Mouse (Mus musculus) B cell, adult 2 months (primary cell): ENCODE data around the gene Apoh.

Source experiments
- DNase-seq, 2 experiments: peaks; one replicate each; pipeline ENCODE4 v3.0.0; 2022

The Apoh gene

DNA sequence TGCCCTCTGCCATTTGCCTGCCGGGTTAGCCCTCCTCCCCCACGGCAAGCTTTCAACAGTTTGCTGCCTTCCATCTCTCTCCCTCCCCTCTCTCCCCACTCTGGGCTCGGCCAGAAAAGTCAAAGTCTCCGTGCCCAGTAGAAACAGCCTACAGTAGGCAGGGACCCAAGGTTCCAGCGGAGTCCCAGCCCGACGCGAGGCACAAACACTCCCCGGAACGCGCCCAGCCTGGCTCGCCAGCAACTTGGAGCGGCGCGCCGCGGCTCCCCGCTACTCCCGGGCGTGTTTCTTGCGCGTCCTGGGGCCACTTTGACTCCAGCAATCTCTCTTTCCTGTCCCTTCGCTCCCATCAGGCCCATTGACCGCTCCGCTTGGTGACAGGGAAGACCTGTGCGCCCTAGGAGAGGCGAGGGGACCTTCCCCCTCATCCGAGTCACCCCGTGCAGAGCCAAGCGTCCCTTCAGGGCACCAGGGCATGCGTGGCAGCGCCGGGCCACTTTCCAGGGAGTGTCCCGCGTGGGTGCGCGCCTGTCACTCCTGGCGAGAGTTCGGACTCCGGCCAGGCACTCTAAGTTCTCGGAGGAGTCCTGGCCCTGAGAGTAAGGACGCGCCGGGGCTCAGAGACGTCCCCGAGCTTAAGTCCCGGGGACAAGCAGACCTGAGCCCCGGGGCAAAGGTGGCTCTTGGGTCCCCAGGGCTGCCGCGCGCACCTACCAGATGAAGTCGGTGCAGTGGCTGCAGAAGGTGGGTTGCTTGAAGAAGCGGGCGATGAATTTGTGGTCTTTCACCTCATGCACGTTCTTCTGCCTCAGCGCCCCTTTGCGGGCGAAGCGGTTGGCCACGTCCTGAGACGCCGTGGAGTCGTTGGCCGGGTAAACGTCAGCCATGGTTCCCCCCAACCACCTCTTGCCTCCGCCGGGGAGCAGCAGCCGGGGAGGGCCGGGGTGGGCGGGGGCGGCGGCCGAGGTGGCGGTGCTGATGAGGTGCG, at the start of gene Apoh:
Gene Apoh (plus strand): TSS at position 574 of the 988 bp plus-strand sequence.
- peak; percentile 55 to 63 for DNase-seq

GRCm38 (mm10) chr11:108293843-108294242, 49.3 kb upstream of the Apoh start:
- no peak for DNase-seq

DNA sequence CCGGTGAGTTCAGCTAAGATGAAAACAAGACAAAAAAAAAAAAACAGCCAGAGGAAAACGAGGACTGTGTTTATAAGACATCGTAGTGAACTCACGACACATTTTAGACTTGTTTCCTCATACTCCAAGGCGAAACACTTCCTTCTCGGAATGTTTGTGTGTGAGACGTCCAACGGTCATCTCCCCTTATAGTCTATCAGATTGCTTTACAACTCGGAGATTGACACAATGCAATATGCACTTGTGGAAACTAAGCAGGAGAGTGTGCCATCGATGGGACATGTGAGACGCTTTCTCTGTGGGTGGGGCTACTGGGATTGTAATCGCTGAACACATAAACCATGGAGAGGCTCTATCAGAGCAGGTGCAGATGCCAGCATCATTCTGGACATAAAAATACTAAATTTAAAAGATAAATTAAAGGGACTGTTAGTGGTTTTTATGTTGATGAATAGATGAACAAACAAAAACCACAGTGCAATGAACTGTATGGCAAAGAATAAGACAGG, 48.8 kb upstream of the Apoh start:
- no peak for DNase-seq

- DNase-seq = no peak
Observed at GRCm38 (mm10) chr11:108295373-108295772, 47.8 kb upstream of the Apoh start.

DNA sequence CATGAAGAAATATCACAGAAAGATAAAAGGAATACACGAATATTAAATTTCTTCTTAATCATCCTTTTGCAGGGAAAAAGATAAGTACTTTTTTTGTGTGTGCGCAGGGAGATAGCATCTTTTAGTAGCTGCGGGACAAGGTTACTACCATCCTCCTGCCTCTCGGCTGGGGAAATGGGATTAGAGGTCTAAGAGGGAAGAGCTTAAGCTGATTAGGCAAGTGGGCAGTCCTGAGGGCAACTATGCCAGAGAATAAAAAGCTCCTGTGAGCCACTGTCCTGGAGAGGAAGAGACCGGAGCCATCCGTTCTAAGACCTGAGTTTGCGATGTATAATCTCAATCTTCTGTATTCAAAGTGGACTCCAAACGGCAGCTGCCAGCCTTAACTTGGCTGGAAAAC, 45.2 kb upstream of the Apoh start:
- no peak for DNase-seq

GRCm38 (mm10) chr11:108299913-108300312, 43.2 kb upstream of the Apoh start:
- no peak for DNase-seq

GRCm38 (mm10) chr11:108300443-108300842, 42.7 kb upstream of the Apoh start:
- DNase-seq = no peak

DNA sequence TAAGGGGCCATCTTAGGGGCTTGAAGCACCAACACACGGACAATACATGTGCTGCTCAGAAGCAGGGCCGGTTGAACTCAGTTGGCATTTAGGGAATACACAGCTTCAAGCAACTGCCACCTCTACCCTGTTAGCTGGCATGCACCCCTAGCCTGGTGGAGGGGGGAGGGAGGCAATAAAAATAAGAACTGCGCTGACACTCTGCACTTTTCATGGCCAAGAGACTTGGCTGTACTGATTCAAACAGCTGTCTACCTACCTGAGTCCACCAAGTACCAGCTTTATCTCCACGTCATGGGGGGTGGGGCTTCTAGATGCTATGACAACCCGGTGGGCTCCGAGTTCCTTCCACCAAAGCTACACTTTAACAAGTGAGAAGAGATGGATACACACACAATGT, 42.1 kb upstream of the Apoh start:
- no peak for DNase-seq

- no peak for DNase-seq
Observed at GRCm38 (mm10) chr11:108301796-108302490, 41.2 kb upstream of the Apoh start.

- no peak for DNase-seq
Observed at GRCm38 (mm10) chr11:108303787-108304186, 39.4 kb upstream of the Apoh start.

GRCm38 (mm10) chr11:108307258-108307657, 35.9 kb upstream of the Apoh start:
- DNase-seq = no peak

DNA sequence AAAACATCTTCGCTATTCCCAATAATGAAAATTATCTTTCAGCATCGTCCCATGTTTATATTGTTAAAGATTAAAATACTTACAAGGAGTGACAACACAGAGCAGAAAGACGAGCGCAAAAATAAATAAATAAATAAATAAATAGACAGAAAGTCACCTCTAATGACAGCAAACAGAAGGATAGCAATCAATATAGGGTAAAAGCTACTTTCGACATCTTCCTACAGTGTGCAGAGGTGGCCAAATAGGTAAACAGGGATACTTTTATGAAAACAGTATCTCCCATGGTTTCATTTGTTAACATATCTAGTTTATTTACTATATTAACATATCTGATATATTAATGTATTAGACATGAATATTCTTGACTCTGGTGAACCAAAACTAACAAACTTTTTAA, 34.9 kb upstream of the Apoh start:
- DNase-seq = no peak

- no peak for DNase-seq
Observed at GRCm38 (mm10) chr11:108309791-108310190, 33.4 kb upstream of the Apoh start.

GRCm38 (mm10) chr11:108311912-108312311, 31.2 kb upstream of the Apoh start:
- DNase-seq = no peak

DNA sequence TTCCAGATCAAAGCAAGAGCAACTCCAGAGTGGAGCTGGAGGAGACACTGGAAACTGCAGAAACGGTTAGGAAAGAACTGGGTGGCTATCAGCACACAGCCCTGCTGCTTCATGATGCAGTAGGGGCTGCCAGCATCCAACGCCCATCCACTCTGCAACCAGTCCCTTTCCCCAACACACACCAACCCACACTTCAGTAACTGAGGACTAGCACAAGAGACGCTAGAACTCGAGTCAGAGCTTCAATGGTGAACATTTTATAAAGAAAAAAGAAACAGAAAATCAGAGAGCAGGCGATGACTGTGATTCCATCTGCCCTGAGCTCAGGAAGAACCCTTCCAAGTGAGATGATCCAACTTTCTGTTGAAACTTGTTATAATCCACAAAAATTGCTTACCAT, 30.6 kb upstream of the Apoh start:
- no peak for DNase-seq

DNA sequence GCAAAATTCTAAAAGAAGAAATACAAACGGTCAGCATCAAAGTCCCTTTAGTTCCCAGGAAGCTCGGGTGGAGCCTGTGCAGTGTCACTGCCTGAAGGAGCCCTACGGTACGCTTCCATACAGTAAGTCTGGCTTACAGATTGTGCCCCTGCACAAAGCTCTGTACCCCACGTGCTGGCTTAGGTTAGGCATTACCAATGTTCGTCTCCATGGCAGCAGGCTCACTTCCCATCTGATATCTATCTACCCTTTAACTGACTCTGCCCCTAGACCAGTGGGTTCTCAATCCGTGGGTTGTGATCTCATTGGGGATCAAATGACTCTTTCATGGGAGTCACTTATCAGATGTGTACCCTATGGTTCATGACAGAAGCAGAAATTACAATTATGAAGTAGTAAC, 27.4 kb upstream of the Apoh start:
- no peak for DNase-seq

- DNase-seq = no peak
Observed at GRCm38 (mm10) chr11:108317878-108318277, 25.3 kb upstream of the Apoh start.

DNA sequence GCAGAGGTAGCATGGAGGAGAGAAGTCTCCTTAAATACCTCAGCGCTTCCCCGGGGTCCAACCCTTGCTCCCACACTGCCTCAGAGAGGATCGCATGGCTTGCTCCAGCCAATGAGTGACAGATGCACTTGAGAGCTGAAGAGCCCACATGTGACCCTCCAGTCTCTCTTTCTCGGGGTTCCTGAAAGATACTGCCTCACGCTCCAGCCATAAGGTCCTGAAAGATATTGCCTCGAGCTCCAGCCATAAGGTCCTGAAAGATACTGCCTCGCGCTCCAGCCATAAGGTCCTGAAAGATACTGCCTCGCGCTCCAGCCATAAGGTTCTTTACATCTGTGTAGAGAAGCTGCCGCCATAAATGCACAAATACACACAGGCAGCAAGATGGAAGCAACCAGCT, 24.0 kb upstream of the Apoh start:
- no peak for DNase-seq

- DNase-seq = no peak
Observed at GRCm38 (mm10) chr11:108320561-108320960, 22.6 kb upstream of the Apoh start.

GRCm38 (mm10) chr11:108322156-108322555, 21.0 kb upstream of the Apoh start:
- no peak for DNase-seq

DNA sequence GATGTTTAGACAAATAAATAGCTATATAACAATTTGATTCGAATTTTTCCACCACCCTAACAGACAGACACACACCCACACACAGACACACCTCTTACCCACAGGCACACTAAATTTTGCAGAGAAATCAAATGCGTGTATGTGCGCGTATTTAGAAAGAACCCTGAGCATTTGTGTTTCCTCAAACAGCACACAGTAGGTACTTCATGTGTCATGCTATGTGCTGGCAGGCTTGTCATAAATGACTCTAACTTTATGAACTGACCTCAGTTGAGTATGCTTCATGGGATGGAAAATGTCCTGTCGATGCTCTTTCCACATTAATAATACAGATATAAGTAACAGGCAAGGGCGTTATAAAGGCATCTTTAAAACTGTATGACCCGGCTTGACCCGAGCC, 17.2 kb upstream of the Apoh start:
- no peak for DNase-seq

GRCm38 (mm10) chr11:108330818-108331217, 12.3 kb upstream of the Apoh start:
- no peak for DNase-seq

GRCm38 (mm10) chr11:108333006-108333405, 10.1 kb upstream of the Apoh start:
- no peak for DNase-seq
